Comparison of ENCODE assay signal across 20 mouse cellular contexts in genomic region chr19:30815661-30816060, GRCm38 (mm10).
A peak's percentile ranks its signal among the peaks of the same experiment; 100 is the strongest.
DNase-seq lines count a peak whose midpoint lies in the region; ATAC-seq and TF ChIP-seq lines count a peak whose summit lies in the region.
"Had no signal": no experiment of that assay in that cellular context is flagged by ENCODE, and none has a peak within 500 bp of the region (broad histone marks: within the 10 kb centered on the region; RNA-seq: fewer than 3 reads in every experiment).

No protein-coding gene starts in this region.

- ATAC-seq in forebrain, embryonic 15.5 days (replicated peaks): peak; percentile 75
- no peak for ATAC-seq in forebrain, embryonic 11.5 days (replicated peaks; ENCODE audit: low FRiP score)
- 0 out of 2 replicates have a peak, but pooled peaks have one; percentile 47 for ATAC-seq in common myeloid progenitor, adult 5-6 weeks (replicated peaks; ENCODE audit: low read depth, poor library complexity, severe bottlenecking)
- ATAC-seq in limb, embryonic 14.5 days (ENCODE audit: low FRiP score, low read depth): no peak
- ATAC-seq in monocyte, adult 5-6 weeks (replicated peaks; ENCODE audit: insufficient number of reproducible peaks, low FRiP score, low TSS enrichment, poor library complexity, severe bottlenecking): no peak
- ATAC-seq: activated CD4-positive, CD25-positive, alpha-beta regulatory T cell, adult 4 months; liver, postnatal 0 days had no signal

- 0 out of 2 replicates have a peak, but pooled peaks cover 8% of the 10 kb centered on the region for H3K4me1 ChIP-seq in forebrain, embryonic 15.5 days
- H3K4me1 ChIP-seq in forebrain, embryonic 11.5 days (replicated peaks; ENCODE audit: control insufficient read depth, insufficient read depth, low read length): no peaks in the 10 kb centered on the region
- H3K4me1 ChIP-seq in limb, embryonic 14.5 days (ENCODE audit: control insufficient read depth, insufficient read depth, low read length): no peaks in the 10 kb centered on the region
- H3K4me1 ChIP-seq: heart, embryonic 15.5 days; kidney, embryonic 15.5 days; limb, embryonic 15.5 days; megakaryocyte, embryonic 14.5 days had no signal

- no peaks in the 10 kb centered on the region for H3K36me3 ChIP-seq in forebrain, embryonic 15.5 days
- H3K36me3 ChIP-seq in forebrain, embryonic 11.5 days (ENCODE audit: control insufficient read depth, insufficient read depth, low read length): no peaks in the 10 kb centered on the region
- H3K36me3 ChIP-seq in limb, embryonic 14.5 days (ENCODE audit: control insufficient read depth, insufficient read depth, low read length): no peaks in the 10 kb centered on the region
- H3K36me3 ChIP-seq: heart, embryonic 15.5 days; kidney, embryonic 15.5 days; limb, embryonic 15.5 days had no signal

- no peak overlapping the region for H3K9ac ChIP-seq in forebrain, embryonic 15.5 days (replicated peaks)
- no peak overlapping the region for H3K9ac ChIP-seq in forebrain, embryonic 11.5 days (ENCODE audit: low read length)
- no peak overlapping the region for H3K9ac ChIP-seq in limb, embryonic 14.5 days (ENCODE audit: low read depth, low read length, severe bottlenecking)
- H3K9ac ChIP-seq: heart, embryonic 15.5 days; kidney, embryonic 15.5 days; limb, embryonic 15.5 days; liver, postnatal 0 days had no signal

- H3K4me2 ChIP-seq in forebrain, embryonic 15.5 days (replicated peaks): no peak overlapping the region
- H3K4me2 ChIP-seq in forebrain, embryonic 11.5 days (ENCODE audit: low read depth, low read length, severe bottlenecking): no peak overlapping the region
- H3K4me2 ChIP-seq in limb, embryonic 14.5 days (replicated peaks; ENCODE audit: low read depth, low read length, severe bottlenecking): no peak overlapping the region
- H3K4me2 ChIP-seq: heart, embryonic 15.5 days; kidney, embryonic 15.5 days; limb, embryonic 15.5 days had no signal

- no peak for TF ChIP-seq POLR2A in limb, embryonic 14.5 days (IDR thresholded peaks at IDR 0.05; ENCODE audit: borderline replicate concordance, extremely low read depth, insufficient read depth, insufficient read length)

- no peak for DNase-seq in forebrain, embryonic 11.5 days (ENCODE audit: low spot score)
- DNase-seq in 416B (ENCODE audit: low read depth): peak; percentile 83
- DNase-seq in limb, embryonic 14.5 days (ENCODE audit: low spot score): peak; percentile 5
- DNase-seq in kidney, postnatal 4 days: no peak
- DNase-seq in kidney, postnatal 10 days: no peak
- DNase-seq: adrenal gland, postnatal 14 days; cerebellum, adult 9-10 months; heart, adult 2 months; liver, postnatal 0 days; lung, postnatal 14 days; spleen, adult 18-20 months; thymus, adult 2 months had no signal

- H3K9me3 ChIP-seq in forebrain, embryonic 15.5 days: no peaks in the 10 kb centered on the region
- H3K9me3 ChIP-seq in forebrain, embryonic 11.5 days (ENCODE audit: control insufficient read depth, low read length): no peaks in the 10 kb centered on the region
- no peaks in the 10 kb centered on the region for H3K9me3 ChIP-seq in limb, embryonic 14.5 days (ENCODE audit: control insufficient read depth, low read length)
- H3K9me3 ChIP-seq: heart, embryonic 15.5 days; kidney, embryonic 15.5 days; limb, embryonic 15.5 days; megakaryocyte, embryonic 14.5 days had no signal

- no peaks in the 10 kb centered on the region for H3K27me3 ChIP-seq in forebrain, embryonic 15.5 days
- H3K27me3 ChIP-seq in forebrain, embryonic 11.5 days (ENCODE audit: control insufficient read depth, insufficient read depth, low read length): no peaks in the 10 kb centered on the region
- H3K27me3 ChIP-seq in limb, embryonic 14.5 days (ENCODE audit: control insufficient read depth, insufficient read depth, low read length): no peaks in the 10 kb centered on the region
- H3K27me3 ChIP-seq: heart, embryonic 15.5 days; kidney, embryonic 15.5 days; limb, embryonic 15.5 days; megakaryocyte, embryonic 14.5 days had no signal

- no peak overlapping the region for H3K27ac ChIP-seq in forebrain, embryonic 15.5 days (replicated peaks)
- H3K27ac ChIP-seq in forebrain, embryonic 11.5 days (ENCODE audit: low read depth, low read length): no peak overlapping the region
- H3K27ac ChIP-seq in limb, embryonic 14.5 days (replicated peaks; ENCODE audit: low read depth, low read length): no peak overlapping the region
- H3K27ac ChIP-seq: heart, adult 2 months; heart, embryonic 15.5 days; kidney, embryonic 15.5 days; limb, embryonic 15.5 days had no signal

- H3K4me3 ChIP-seq in forebrain, embryonic 15.5 days: no peak overlapping the region
- H3K4me3 ChIP-seq in forebrain, embryonic 11.5 days (ENCODE audit: low read depth, low read length): no peak overlapping the region
- H3K4me3 ChIP-seq in limb, embryonic 14.5 days (replicated peaks; ENCODE audit: low read length): no peak overlapping the region
- H3K4me3 ChIP-seq: heart, adult 2 months; heart, embryonic 15.5 days; kidney, embryonic 15.5 days; limb, embryonic 15.5 days; megakaryocyte, embryonic 14.5 days had no signal

- WGBS in forebrain, embryonic 15.5 days: 53% methylated on average over 6 of the region's 6 CpGs
- 77% methylated on average over 6 of the region's 6 CpGs for WGBS in forebrain, embryonic 11.5 days
- WGBS in limb, embryonic 14.5 days: 35% methylated on average over 6 of the region's 6 CpGs

Comparison
In these comparisons a context has a peak if more than half of its experiments do, and no peak if none do; other contexts are left out.
1. ATAC-seq: peak in forebrain, embryonic 15.5 days (single experiment) and common myeloid progenitor, adult 5-6 weeks (single experiment); none in forebrain, embryonic 11.5 days (single experiment), limb, embryonic 14.5 days (single experiment) and monocyte, adult 5-6 weeks (single experiment).
2. DNase-seq: peak in 416B (single experiment) and limb, embryonic 14.5 days (single experiment); none in forebrain, embryonic 11.5 days (single experiment), kidney, postnatal 4 days (0 of 2) and kidney, postnatal 10 days (single experiment).